Mouse (Mus musculus): ENCODE data around the gene Cd81. TPM values are rescaled to one million over a fixed set of nuclear protein-coding genes. Genes with fewer than 3 reads are reported as not detected.

The Cd81 gene
- polyA plus RNA-seq, 1 experiment from 2014 or later: 257 TPM

DNA sequence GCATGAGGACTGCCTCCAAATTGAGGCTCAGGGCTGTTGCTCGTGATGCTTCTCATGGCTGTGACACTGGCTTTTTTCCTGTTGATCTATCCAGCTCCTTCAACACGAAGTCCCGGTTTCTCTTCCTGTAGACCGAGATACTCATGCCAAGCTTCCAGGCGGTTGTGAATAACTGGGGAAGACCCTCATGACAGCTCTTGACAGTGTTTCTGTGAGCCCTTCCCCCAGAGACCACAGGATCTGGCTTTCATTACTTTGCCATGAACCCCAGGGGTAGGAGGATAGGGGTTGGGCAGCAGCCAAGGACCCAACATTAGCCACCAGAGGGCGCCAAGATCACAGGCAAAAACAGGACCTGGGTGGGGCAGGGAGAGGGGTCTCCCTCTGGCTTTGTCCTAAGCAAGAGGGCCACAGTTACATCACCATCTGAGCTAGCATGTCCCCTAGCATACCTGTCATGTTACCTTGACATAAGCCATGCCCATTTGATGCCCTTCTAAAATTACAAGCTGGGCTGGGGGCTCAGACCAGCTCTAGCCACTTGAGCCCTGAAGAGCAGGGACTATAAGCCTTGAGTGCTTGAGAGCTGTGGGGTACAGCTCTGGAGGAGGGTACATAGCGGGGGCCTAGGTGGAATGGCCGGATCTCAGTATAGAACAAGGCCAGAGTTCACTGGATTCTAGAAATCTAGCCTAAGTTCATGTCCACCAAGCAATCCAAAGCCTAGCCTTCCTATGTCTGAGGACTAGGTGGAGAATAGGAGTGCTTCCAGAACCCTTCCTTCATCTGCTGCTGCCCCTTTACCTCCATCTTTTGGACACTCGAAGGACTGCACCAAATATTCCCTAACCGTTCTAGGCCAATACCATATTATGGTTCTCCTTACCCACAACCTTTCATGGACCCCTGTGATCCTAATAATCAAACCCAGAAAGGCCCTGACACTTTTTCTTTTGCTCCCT lies 42.3 kb downstream of the Cd81 start, which contains the start of gene Trpm5:
Trpm5 (minus strand) TSS at position 51 of the 962 bp plus-strand sequence.
- 55% methylated on average over 10 of the region's 10 CpGs for WGBS

DNA sequence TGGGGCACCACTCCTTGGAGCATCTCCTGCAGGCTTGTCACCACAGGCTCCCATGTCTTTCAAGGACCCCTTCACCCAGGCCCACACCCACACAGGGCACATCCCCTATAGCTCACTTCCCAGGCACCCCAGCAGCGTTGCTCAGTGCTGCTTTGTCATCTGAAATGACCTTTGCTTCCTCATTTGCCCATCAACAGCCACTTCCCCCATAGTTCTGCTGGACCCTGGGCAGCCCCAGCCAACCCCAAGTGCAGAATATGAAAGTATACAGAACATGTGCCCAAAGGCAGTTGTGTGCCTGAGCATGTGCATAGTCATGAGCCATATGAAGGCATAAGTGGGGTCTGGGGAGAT lies 43.0 kb downstream of the Cd81 start:
- Histone ChIP-seq H3K4me1 (replicated peaks) (no peaks in the 10 kb centered on the region), H3K27me3 (0 out of 2 replicates have a peak, but pooled peaks cover 3% of the 10 kb centered on the region), H3K4me3 (replicated peaks) (no peak overlapping the region), H3K9ac (replicated peaks) (no peak overlapping the region), H3K4me2 (replicated peaks) (no peak overlapping the region), H3K36me3 (no peaks in the 10 kb centered on the region), H3K9me3 (no peaks in the 10 kb centered on the region), H3K27ac (no peak overlapping the region)
- ATAC-seq: no peak
- 62% methylated on average over 1 of the region's 1 CpGs for WGBS

More for the DNA sequence above, 42.3 kb downstream of the Cd81 start, which contains the start of gene Trpm5:
- no peak within 1 kb of the TSS for H3K27ac ChIP-seq
- H3K9me3 ChIP-seq: no peaks in the 10 kb centered on the region
- H3K4me2 ChIP-seq (replicated peaks): no peak within 1 kb of the TSS
- no peak within 1 kb of the TSS for H3K9ac ChIP-seq (replicated peaks)
- ATAC-seq: no peak
- H3K36me3 ChIP-seq: no peaks in the 10 kb centered on the region
- no peak within 1 kb of the TSS for H3K4me3 ChIP-seq (replicated peaks)
- no peaks in the 10 kb centered on the region for H3K4me1 ChIP-seq (replicated peaks)
- no peaks in the 10 kb centered on the region for H3K27me3 ChIP-seq

GRCm38 (mm10) chr7:143100759-143101158 lies 48.2 kb downstream of the Cd81 start:
- Histone ChIP-seq H3K9me3 (no peaks in the 10 kb centered on the region), H3K4me3 (replicated peaks) (no peak overlapping the region), H3K36me3 (no peaks in the 10 kb centered on the region), H3K27ac (no peak overlapping the region), H3K27me3 (peaks cover 21% of the 10 kb centered on the region), H3K4me2 (replicated peaks) (no peak overlapping the region), H3K9ac (replicated peaks) (no peak overlapping the region), H3K4me1 (replicated peaks) (no peaks in the 10 kb centered on the region)
- ATAC-seq: no peak
- WGBS: 80% methylated on average over 4 of the region's 4 CpGs

GRCm38 (mm10) chr7:143105258-143105897 lies 52.8 kb downstream of the Cd81 start:
- Histone ChIP-seq H3K4me2 (replicated peaks) (no peak overlapping the region), H3K4me3 (replicated peaks) (no peak overlapping the region), H3K27me3 (peaks cover 60% of the 10 kb centered on the region), H3K27ac (no peak overlapping the region), H3K4me1 (replicated peaks) (peaks cover 10% of the 10 kb centered on the region), H3K9ac (replicated peaks) (no peak overlapping the region), H3K36me3 (no peaks in the 10 kb centered on the region), H3K9me3 (no peaks in the 10 kb centered on the region)
- 73% methylated on average over 11 of the region's 11 CpGs for WGBS
- no peak for ATAC-seq

DNA sequence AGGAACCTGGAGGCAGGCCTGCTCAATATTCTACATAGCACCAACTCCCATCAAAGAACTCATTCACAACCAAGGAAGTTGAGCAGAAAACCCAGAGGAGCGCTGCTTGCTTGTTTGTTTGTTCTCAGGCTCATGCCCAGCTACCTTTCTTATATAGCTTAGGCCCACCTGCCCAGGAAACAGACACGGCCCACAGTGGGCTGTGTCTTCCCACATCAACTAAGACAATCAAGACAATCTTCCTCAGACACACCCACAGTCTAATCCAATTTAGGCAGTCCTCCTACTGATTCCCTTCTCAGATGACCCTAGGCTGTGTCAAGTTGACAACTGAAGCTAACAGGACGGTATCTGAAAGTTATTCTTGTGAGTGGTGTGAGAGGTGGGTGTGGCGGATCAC lies 53.5 kb downstream of the Cd81 start, which contains the start of gene Kcnq1:
Kcnq1 (plus strand) TSS at position 301 of the 400 bp plus-strand sequence.
- Histone ChIP-seq H3K4me2 (replicated peaks) (peak within 1 kb of the TSS; percentile 48), H3K36me3 (no peaks in the 10 kb centered on the region), H3K4me3 (replicated peaks) (peak within 1 kb of the TSS; percentile 25), H3K27ac (no peak within 1 kb of the TSS), H3K4me1 (replicated peaks) (peaks cover 10% of the 10 kb centered on the region), H3K9ac (replicated peaks) (no peak within 1 kb of the TSS), H3K27me3 (peaks cover 60% of the 10 kb centered on the region), H3K9me3 (no peaks in the 10 kb centered on the region)
- 62% methylated on average over 4 of the region's 4 CpGs for WGBS
- no peak for ATAC-seq

DNA sequence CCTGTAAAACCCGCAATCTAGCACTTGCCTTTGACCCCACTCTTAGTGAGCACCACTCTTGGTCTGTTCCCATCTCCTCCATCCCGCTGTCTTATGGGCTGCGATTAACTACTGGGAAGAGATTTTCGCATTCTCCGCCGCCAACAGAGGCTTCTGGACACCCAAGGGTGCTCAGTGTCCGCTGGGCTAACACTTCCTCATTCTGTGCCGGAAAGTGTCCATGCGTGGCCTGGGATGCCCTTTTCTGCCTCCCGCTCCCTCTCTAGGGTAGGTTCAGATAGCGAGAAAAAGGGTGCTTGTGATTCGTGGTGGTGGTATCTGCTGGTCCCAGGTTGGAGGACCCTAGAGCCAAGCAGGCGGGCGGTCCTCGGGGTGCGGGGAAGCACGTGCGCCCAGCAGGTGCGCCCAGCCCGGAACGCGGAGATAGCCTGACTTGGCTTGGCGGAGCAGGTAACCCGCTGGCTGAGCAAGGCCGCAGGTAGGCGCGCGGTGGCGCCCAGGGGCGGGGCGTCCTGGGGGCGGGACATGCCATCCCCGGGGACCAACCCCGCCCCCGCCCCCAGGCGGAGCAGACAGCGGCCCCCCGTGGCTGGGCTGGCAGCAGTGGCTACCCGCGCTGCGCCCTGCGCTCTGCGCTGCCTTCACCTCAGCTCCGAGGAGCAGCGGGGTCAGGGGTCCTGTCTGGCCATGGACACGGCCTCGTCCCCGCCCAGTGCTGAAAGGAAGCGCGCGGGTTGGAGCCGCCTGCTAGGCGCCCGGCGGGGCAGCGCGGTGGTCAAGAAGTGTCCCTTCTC lies 54.3 kb downstream of the Cd81 start:
- no peak overlapping the region for H3K27ac ChIP-seq
- no peak for ATAC-seq
- WGBS: 10% methylated on average over 45 of the region's 57 CpGs
- H3K9ac ChIP-seq (replicated peaks): no peak overlapping the region
- no peaks in the 10 kb centered on the region for H3K9me3 ChIP-seq
- peaks cover 60% of the 10 kb centered on the region for H3K27me3 ChIP-seq
- peak overlapping the region; percentile 25 for H3K4me3 ChIP-seq (replicated peaks)
- peaks cover 10% of the 10 kb centered on the region for H3K4me1 ChIP-seq (replicated peaks)
- H3K36me3 ChIP-seq: no peaks in the 10 kb centered on the region
- peak overlapping the region; percentile 48 for H3K4me2 ChIP-seq (replicated peaks)

- H3K27ac ChIP-seq: no peak overlapping the region
- no peak overlapping the region for H3K4me3 ChIP-seq (replicated peaks)
- peaks cover 10% of the 10 kb centered on the region for H3K4me1 ChIP-seq (replicated peaks)
- ATAC-seq: no peak
- H3K36me3 ChIP-seq: no peaks in the 10 kb centered on the region
- H3K9me3 ChIP-seq: no peaks in the 10 kb centered on the region
- 40% methylated on average over 5 of the region's 5 CpGs for WGBS
- H3K9ac ChIP-seq (replicated peaks): no peak overlapping the region
- H3K4me2 ChIP-seq (replicated peaks): no peak overlapping the region
- H3K27me3 ChIP-seq: peaks cover 60% of the 10 kb centered on the region
Measured at GRCm38 (mm10) chr7:143108200-143108599, 55.7 kb downstream of the Cd81 start.

DNA sequence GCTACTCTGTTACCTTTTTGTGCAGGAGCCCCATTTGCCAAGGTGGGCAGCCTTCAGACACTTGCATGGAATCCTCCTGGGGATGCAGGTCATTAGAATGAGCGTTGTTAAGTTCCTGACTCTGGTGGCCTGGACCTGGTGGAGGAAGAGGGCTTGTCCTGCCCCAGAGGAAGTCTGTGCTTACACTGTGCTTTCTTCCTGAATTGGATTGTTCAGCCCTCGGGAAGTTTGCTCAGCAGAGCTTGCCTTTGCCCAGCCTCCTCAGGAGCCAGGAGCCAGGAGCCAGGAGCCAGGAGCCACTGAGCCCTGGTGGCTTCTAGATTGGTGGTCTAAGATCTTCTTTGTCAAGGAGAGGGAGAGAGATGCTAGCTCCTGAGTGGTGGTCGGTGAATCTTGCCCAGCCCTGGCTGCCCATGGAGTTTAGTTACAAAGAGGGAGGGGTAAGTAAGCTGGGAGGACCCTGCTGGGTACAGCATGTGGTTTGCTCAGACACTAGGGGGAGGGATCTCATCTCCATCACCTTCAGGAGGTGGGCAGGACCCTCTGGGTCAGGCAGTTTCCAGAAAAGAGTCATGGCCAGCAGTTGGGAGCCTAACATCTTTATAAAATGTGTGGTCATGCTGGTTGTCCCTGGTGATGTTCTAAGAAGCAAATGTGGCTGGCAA lies 56.6 kb downstream of the Cd81 start:
- Histone ChIP-seq H3K36me3 (no peaks in the 10 kb centered on the region), H3K4me1 (replicated peaks) (peaks cover 10% of the 10 kb centered on the region), H3K9me3 (no peaks in the 10 kb centered on the region), H3K27me3 (peaks cover 55% of the 10 kb centered on the region), H3K4me2 (replicated peaks) (no peak overlapping the region), H3K9ac (replicated peaks) (no peak overlapping the region), H3K27ac (no peak overlapping the region), H3K4me3 (replicated peaks) (no peak overlapping the region)
- WGBS: 29% methylated on average over 3 of the region's 3 CpGs
- ATAC-seq: no peak

- no peak for ATAC-seq
- H3K27me3 ChIP-seq: peaks cover 52% of the 10 kb centered on the region
- H3K9ac ChIP-seq (replicated peaks): no peak overlapping the region
- H3K4me1 ChIP-seq (replicated peaks): peaks cover 10% of the 10 kb centered on the region
- no peak overlapping the region for H3K27ac ChIP-seq
- H3K36me3 ChIP-seq: no peaks in the 10 kb centered on the region
- H3K4me3 ChIP-seq (replicated peaks): no peak overlapping the region
- H3K4me2 ChIP-seq (replicated peaks): no peak overlapping the region
- no peaks in the 10 kb centered on the region for H3K9me3 ChIP-seq
- WGBS: 50% methylated on average over 3 of the region's 3 CpGs
Measured at GRCm38 (mm10) chr7:143109696-143110095, 57.2 kb downstream of the Cd81 start.

GRCm38 (mm10) chr7:143110803-143111202 lies 58.3 kb downstream of the Cd81 start:
- H3K36me3 ChIP-seq: no peaks in the 10 kb centered on the region
- peaks cover 41% of the 10 kb centered on the region for H3K27me3 ChIP-seq
- H3K4me1 ChIP-seq (replicated peaks): peaks cover 10% of the 10 kb centered on the region
- 70% methylated on average over 1 of the region's 1 CpGs for WGBS
- H3K9ac ChIP-seq (replicated peaks): no peak overlapping the region
- no peak overlapping the region for H3K27ac ChIP-seq
- H3K4me2 ChIP-seq (replicated peaks): no peak overlapping the region
- H3K9me3 ChIP-seq: peaks cover 4% of the 10 kb centered on the region
- no peak for ATAC-seq
- H3K4me3 ChIP-seq (replicated peaks): no peak overlapping the region

GRCm38 (mm10) chr7:143111719-143112118 lies 59.2 kb downstream of the Cd81 start:
- H3K27me3 ChIP-seq: peaks cover 32% of the 10 kb centered on the region
- H3K4me2 ChIP-seq (replicated peaks): no peak overlapping the region
- no peaks in the 10 kb centered on the region for H3K36me3 ChIP-seq
- H3K9ac ChIP-seq (replicated peaks): no peak overlapping the region
- H3K9me3 ChIP-seq: peaks cover 4% of the 10 kb centered on the region
- peaks cover 10% of the 10 kb centered on the region for H3K4me1 ChIP-seq (replicated peaks)
- no peak overlapping the region for H3K27ac ChIP-seq
- H3K4me3 ChIP-seq (replicated peaks): no peak overlapping the region
- no peak for ATAC-seq
- 67% methylated on average over 4 of the region's 4 CpGs for WGBS
